Mouse (Mus musculus) retina, adult 2 months (tissue): ENCODE results near the gene Zkscan1.

Experiments
- DNase-seq: peaks from one replicate; pipeline ENCODE4 v3.0.0-alpha.2; 2012; ENCODE audit warnings: low read depth, low spot score

Zkscan1 gene

DNA sequence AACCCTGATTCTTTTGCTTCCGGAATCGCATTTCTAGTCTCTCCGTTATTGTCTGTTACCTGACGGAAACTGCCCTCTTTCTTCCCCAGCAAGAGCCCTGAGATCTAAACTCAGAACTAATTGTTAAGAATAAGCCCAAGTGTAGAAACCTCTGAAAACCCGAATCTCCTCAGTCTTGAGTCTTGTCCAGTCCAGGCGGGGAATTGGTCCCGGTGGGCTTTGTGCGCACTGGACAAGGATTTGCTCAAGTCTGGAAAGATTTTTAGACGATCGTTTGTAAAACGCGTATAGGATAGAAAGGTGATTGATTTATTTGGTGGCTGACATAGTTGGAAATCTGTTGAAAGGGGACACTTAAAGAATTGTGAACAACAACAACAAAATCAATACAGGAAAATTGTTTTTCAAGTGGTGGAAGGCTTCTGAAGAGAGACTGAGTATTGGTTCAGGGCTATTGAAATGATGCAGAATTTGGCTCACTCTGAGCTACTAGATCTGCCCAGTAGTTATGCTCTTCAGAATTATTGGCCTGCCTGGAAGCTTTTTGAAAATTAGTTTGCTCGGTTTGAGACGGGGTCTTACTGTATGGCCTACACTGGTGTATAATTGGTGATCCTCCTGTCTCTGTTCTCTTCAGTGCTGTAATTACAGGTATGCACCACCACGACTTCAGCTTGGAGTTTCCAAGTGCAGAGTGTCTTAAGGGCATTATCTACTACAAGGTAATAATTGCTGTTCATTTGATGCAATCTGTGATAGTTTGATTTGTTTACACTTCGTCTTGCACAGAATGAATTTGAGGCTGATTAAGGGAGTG, 32.5 kb downstream of the Zkscan1 start:
- no peak for DNase-seq

- DNase-seq: no peak
Measured at GRCm38 (mm10) chr5:138118041-138118440, 33.2 kb downstream of the Zkscan1 start.

DNA sequence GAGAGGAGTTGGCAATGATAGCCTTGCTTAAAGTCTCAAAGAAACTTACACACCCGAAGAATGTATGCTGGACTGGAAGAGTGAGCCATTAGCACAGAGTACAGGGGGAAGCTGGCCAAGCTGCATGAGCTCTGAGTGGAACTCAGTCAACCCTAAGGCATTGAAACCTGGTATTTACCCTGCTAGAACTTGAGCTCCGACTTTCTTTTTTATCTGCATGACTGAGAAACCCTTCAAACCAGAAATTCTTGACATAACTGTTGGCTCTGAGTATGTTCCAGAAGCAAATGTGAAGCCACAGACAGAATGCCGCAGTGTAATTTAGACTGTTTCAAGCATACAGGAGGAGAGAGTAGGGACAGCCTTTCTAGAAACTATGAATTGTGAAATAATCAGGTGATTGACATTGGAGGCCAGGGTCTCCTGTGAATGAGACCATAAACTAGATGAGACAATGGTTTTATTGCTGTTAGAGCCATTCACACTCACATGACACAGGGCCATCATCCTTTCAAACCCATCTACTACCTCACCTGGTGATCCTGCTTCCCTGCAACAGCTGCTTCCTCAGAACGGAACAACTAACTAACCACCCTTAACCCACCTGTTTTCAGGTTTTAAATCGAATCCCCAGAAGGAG, 47.7 kb downstream of the Zkscan1 start:
- DNase-seq: no peak

DNA sequence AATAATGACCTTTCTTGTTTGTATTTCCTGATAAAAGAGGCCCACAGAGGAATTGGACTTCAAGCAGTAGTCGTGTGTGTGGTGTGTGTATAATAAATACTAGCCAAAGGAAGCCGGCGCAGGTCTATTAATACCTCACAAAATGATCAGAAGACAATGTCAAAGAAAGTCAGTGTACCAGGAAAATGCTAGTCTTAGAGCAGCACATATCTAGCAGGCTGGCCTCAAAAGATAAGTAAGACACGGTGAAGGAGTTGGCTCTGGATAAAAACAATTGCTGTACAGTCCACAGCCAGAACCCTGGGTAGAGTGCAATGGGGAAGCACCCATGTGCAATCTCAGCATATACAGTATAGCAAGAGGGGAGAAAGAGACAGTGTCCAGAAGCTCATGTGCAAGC, 52.4 kb downstream of the Zkscan1 start:
- no peak for DNase-seq

DNA sequence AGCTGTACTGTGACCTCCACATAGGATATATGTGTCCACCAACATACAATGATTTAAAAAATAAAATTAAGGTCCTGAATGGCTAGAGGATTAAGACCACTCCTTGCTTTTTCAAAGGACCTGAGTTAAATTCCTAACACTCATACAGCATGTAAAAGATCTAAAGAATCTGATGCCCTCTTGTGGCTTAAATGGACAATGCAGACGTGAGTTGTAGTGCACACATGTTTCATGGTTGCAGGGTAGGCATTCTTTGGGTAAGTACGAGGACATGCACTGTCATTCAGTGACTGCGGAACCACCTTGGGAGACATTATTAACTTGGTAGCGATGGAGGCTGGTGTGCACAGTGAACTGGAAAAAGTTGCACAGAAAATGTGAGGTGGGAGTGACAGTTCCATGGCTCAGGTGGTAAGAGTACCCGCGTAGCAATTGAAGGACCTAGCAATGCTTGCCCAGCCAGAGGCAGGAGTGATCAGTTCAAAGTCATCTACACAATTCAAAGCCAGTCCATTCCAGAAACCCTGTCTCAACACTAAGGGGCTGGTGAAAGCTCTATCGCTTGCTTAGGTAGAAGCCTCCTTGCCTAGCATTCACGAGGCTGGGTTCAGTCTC, 53.2 kb downstream of the Zkscan1 start:
- DNase-seq: no peak

GRCm38 (mm10) chr5:138138585-138138984, 53.7 kb downstream of the Zkscan1 start:
- no peak for DNase-seq

GRCm38 (mm10) chr5:138154390-138154789, 69.5 kb downstream of the Zkscan1 start:
- DNase-seq: no peak

DNA sequence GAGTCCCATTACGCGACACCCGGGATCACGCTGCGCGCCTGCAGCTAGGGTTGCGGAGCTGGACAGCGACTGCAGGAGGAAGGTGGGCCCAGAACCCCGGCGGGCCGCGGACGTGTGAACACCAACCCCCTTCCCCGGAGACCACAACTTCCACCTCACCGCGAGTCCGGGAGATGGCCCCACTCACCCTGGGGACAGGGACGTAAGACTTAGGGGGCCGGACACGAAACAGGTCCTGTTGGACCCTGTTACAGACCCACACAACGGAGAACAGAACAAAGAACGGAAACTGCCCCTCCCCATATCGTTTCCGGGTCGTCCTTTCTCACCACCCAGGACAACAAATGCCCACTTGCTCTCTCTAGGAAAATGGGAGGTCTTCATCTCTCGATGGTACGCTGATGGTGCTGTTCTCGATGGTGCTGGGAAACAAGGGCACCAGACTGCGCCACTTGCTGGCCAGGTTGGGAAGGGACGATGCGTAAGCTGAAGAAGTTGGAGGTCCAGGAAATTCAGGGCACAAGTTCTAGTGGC, 70.6 kb downstream of the Zkscan1 start, which contains the start of gene Zfp113:
TSS of gene Zfp113 (minus strand) at position 302 of the 534 bp plus-strand sequence.
- peak; percentile 91 for DNase-seq
